Mouse (Mus musculus): ENCODE results near the gene Zfp36l1. TPM values are rescaled to one million over a fixed set of nuclear protein-coding genes. Genes with fewer than 3 reads are reported as not detected.

The Zfp36l1 gene
- polyA plus RNA-seq, 1 experiment from 2014 or later, result 30.4 TPM

- ATAC-seq (ENCODE audit: low read depth), result peak; percentile 62
- peaks cover 9% of the 10 kb centered on the region for H3K4me1 ChIP-seq (ENCODE audit: control insufficient read depth, low read depth, low read length)
- no peaks in the 10 kb centered on the region for H3K27me3 ChIP-seq (ENCODE audit: control insufficient read depth, insufficient read depth, low read depth, low read length)
- H3K4me3 ChIP-seq (ENCODE audit: low read depth, low read length), result no peak overlapping the region
- H3K9ac ChIP-seq (ENCODE audit: low read depth, low read length), result no peak overlapping the region
- no peaks in the 10 kb centered on the region for H3K9me3 ChIP-seq (replicated peaks; ENCODE audit: control insufficient read depth, low read length)
- 37% methylated on average over 21 of the region's 21 CpGs for WGBS (ENCODE audit: insufficient replicate concordance)
- H3K27ac ChIP-seq (ENCODE audit: low read length), result peak overlapping the region; percentile 58
- no peak overlapping the region for H3K4me2 ChIP-seq (ENCODE audit: low read depth, low read length)
- no peaks in the 10 kb centered on the region for H3K36me3 ChIP-seq (ENCODE audit: control insufficient read depth, insufficient read depth)
Observed at GRCm38 (mm10) chr12:80146227-80147223, 33.7 kb upstream of the Zfp36l1 start.

GRCm38 (mm10) chr12:80145365-80145764 lies 32.6 kb upstream of the Zfp36l1 start:
- H3K4me3 ChIP-seq (ENCODE audit: low read depth, low read length), result no peak overlapping the region
- peak overlapping the region; percentile 58 for H3K27ac ChIP-seq (ENCODE audit: low read length)
- H3K27me3 ChIP-seq (ENCODE audit: control insufficient read depth, insufficient read depth, low read depth, low read length), result no peaks in the 10 kb centered on the region
- no peaks in the 10 kb centered on the region for H3K36me3 ChIP-seq (ENCODE audit: control insufficient read depth, insufficient read depth)
- H3K4me1 ChIP-seq (ENCODE audit: control insufficient read depth, low read depth, low read length), result peaks cover 6% of the 10 kb centered on the region
- H3K9ac ChIP-seq (ENCODE audit: low read depth, low read length), result no peak overlapping the region
- H3K4me2 ChIP-seq (ENCODE audit: low read depth, low read length), result no peak overlapping the region
- peak; percentile 57 for ATAC-seq (ENCODE audit: low read depth)
- no peaks in the 10 kb centered on the region for H3K9me3 ChIP-seq (replicated peaks; ENCODE audit: control insufficient read depth, low read length)
- 62% methylated on average over 8 of the region's 8 CpGs for WGBS (ENCODE audit: insufficient replicate concordance)

- no peaks in the 10 kb centered on the region for H3K27me3 ChIP-seq (ENCODE audit: control insufficient read depth, insufficient read depth, low read depth, low read length)
- H3K4me3 ChIP-seq (ENCODE audit: low read depth, low read length), result no peak overlapping the region
- H3K9ac ChIP-seq (ENCODE audit: low read depth, low read length), result no peak overlapping the region
- H3K36me3 ChIP-seq (ENCODE audit: control insufficient read depth, insufficient read depth), result no peaks in the 10 kb centered on the region
- H3K4me2 ChIP-seq (ENCODE audit: low read depth, low read length), result no peak overlapping the region
- WGBS (ENCODE audit: insufficient replicate concordance), result 65% methylated on average over 3 of the region's 3 CpGs
- H3K27ac ChIP-seq (ENCODE audit: low read length), result 0 out of 2 replicates have a peak overlapping the region, but pooled peaks have one; percentile 41
- no peaks in the 10 kb centered on the region for H3K9me3 ChIP-seq (replicated peaks; ENCODE audit: control insufficient read depth, low read length)
- H3K4me1 ChIP-seq (ENCODE audit: control insufficient read depth, low read depth, low read length), result peaks cover 10% of the 10 kb centered on the region
- no peak for ATAC-seq (ENCODE audit: low read depth)
Observed at GRCm38 (mm10) chr12:80144846-80145245, 32.0 kb upstream of the Zfp36l1 start.

GRCm38 (mm10) chr12:80141470-80141869 lies 28.7 kb upstream of the Zfp36l1 start:
- H3K4me1 ChIP-seq (ENCODE audit: control insufficient read depth, low read depth, low read length), result peaks cover 4% of the 10 kb centered on the region
- no peak overlapping the region for H3K27ac ChIP-seq (ENCODE audit: low read length)
- no peak for ATAC-seq (ENCODE audit: low read depth)
- 21% methylated on average over 7 of the region's 7 CpGs for WGBS (ENCODE audit: insufficient replicate concordance)
- no peaks in the 10 kb centered on the region for H3K36me3 ChIP-seq (ENCODE audit: control insufficient read depth, insufficient read depth)
- no peaks in the 10 kb centered on the region for H3K27me3 ChIP-seq (ENCODE audit: control insufficient read depth, insufficient read depth, low read depth, low read length)
- no peak overlapping the region for H3K4me2 ChIP-seq (ENCODE audit: low read depth, low read length)
- H3K4me3 ChIP-seq (ENCODE audit: low read depth, low read length), result no peak overlapping the region
- no peaks in the 10 kb centered on the region for H3K9me3 ChIP-seq (replicated peaks; ENCODE audit: control insufficient read depth, low read length)
- no peak overlapping the region for H3K9ac ChIP-seq (ENCODE audit: low read depth, low read length)

- no peak overlapping the region for H3K9ac ChIP-seq (ENCODE audit: low read depth, low read length)
- ATAC-seq (ENCODE audit: low read depth), result no peak
- no peaks in the 10 kb centered on the region for H3K27me3 ChIP-seq (ENCODE audit: control insufficient read depth, insufficient read depth, low read depth, low read length)
- H3K27ac ChIP-seq (ENCODE audit: low read length), result no peak overlapping the region
- 36% methylated on average over 8 of the region's 8 CpGs for WGBS (ENCODE audit: insufficient replicate concordance)
- H3K4me2 ChIP-seq (ENCODE audit: low read depth, low read length), result no peak overlapping the region
- no peak overlapping the region for H3K4me3 ChIP-seq (ENCODE audit: low read depth, low read length)
- peaks cover 4% of the 10 kb centered on the region for H3K4me1 ChIP-seq (ENCODE audit: control insufficient read depth, low read depth, low read length)
- no peaks in the 10 kb centered on the region for H3K9me3 ChIP-seq (replicated peaks; ENCODE audit: control insufficient read depth, low read length)
- H3K36me3 ChIP-seq (ENCODE audit: control insufficient read depth, insufficient read depth), result no peaks in the 10 kb centered on the region
Observed at GRCm38 (mm10) chr12:80141011-80141410, 28.2 kb upstream of the Zfp36l1 start.

GRCm38 (mm10) chr12:80137744-80138143 lies 24.9 kb upstream of the Zfp36l1 start:
- no peak overlapping the region for H3K4me3 ChIP-seq (ENCODE audit: low read depth, low read length)
- peaks cover 4% of the 10 kb centered on the region for H3K4me1 ChIP-seq (ENCODE audit: control insufficient read depth, low read depth, low read length)
- H3K9ac ChIP-seq (ENCODE audit: low read depth, low read length), result no peak overlapping the region
- no peaks in the 10 kb centered on the region for H3K27me3 ChIP-seq (ENCODE audit: control insufficient read depth, insufficient read depth, low read depth, low read length)
- H3K27ac ChIP-seq (ENCODE audit: low read length), result no peak overlapping the region
- no peak for ATAC-seq (ENCODE audit: low read depth)
- no peaks in the 10 kb centered on the region for H3K9me3 ChIP-seq (replicated peaks; ENCODE audit: control insufficient read depth, low read length)
- WGBS (ENCODE audit: insufficient replicate concordance), result 56% methylated on average over 1 of the region's 1 CpGs
- no peaks in the 10 kb centered on the region for H3K36me3 ChIP-seq (ENCODE audit: control insufficient read depth, insufficient read depth)
- no peak overlapping the region for H3K4me2 ChIP-seq (ENCODE audit: low read depth, low read length)

- Histone ChIP-seq H3K9me3 (replicated peaks; ENCODE audit: control insufficient read depth, low read length) (no peaks in the 10 kb centered on the region), H3K9ac (ENCODE audit: low read depth, low read length) (no peak overlapping the region), H3K4me3 (ENCODE audit: low read depth, low read length) (no peak overlapping the region), H3K27me3 (ENCODE audit: control insufficient read depth, insufficient read depth, low read depth, low read length) (no peaks in the 10 kb centered on the region), H3K36me3 (ENCODE audit: control insufficient read depth, insufficient read depth) (no peaks in the 10 kb centered on the region), H3K27ac (ENCODE audit: low read length) (no peak overlapping the region), H3K4me2 (ENCODE audit: low read depth, low read length) (no peak overlapping the region), H3K4me1 (ENCODE audit: control insufficient read depth, low read depth, low read length) (peaks cover 4% of the 10 kb centered on the region)
- ATAC-seq (ENCODE audit: low read depth), result no peak
- WGBS (ENCODE audit: insufficient replicate concordance), result 66% methylated on average over 6 of the region's 6 CpGs
Observed at GRCm38 (mm10) chr12:80137246-80137645, 24.4 kb upstream of the Zfp36l1 start.

GRCm38 (mm10) chr12:80136264-80136930 lies 23.6 kb upstream of the Zfp36l1 start:
- Histone ChIP-seq H3K4me1 (ENCODE audit: control insufficient read depth, low read depth, low read length) (peaks cover 13% of the 10 kb centered on the region), H3K4me3 (ENCODE audit: low read depth, low read length) (no peak overlapping the region), H3K9ac (ENCODE audit: low read depth, low read length) (no peak overlapping the region), H3K9me3 (replicated peaks; ENCODE audit: control insufficient read depth, low read length) (no peaks in the 10 kb centered on the region), H3K36me3 (ENCODE audit: control insufficient read depth, insufficient read depth) (no peaks in the 10 kb centered on the region), H3K27me3 (ENCODE audit: control insufficient read depth, insufficient read depth, low read depth, low read length) (no peaks in the 10 kb centered on the region), H3K4me2 (ENCODE audit: low read depth, low read length) (no peak overlapping the region), H3K27ac (ENCODE audit: low read length) (no peak overlapping the region)
- no peak for ATAC-seq (ENCODE audit: low read depth)
- WGBS (ENCODE audit: insufficient replicate concordance), result 77% methylated on average over 12 of the region's 12 CpGs

- H3K9ac ChIP-seq (ENCODE audit: low read depth, low read length), result no peak overlapping the region
- no peaks in the 10 kb centered on the region for H3K9me3 ChIP-seq (replicated peaks; ENCODE audit: control insufficient read depth, low read length)
- H3K4me2 ChIP-seq (ENCODE audit: low read depth, low read length), result no peak overlapping the region
- peaks cover 22% of the 10 kb centered on the region for H3K4me1 ChIP-seq (ENCODE audit: control insufficient read depth, low read depth, low read length)
- ATAC-seq (ENCODE audit: low read depth), result no peak
- no peaks in the 10 kb centered on the region for H3K36me3 ChIP-seq (ENCODE audit: control insufficient read depth, insufficient read depth)
- no peaks in the 10 kb centered on the region for H3K27me3 ChIP-seq (ENCODE audit: control insufficient read depth, insufficient read depth, low read depth, low read length)
- no peak overlapping the region for H3K27ac ChIP-seq (ENCODE audit: low read length)
- WGBS (ENCODE audit: insufficient replicate concordance), result 59% methylated on average over 8 of the region's 8 CpGs
- no peak overlapping the region for H3K4me3 ChIP-seq (ENCODE audit: low read depth, low read length)
Observed at GRCm38 (mm10) chr12:80135173-80135572, 22.4 kb upstream of the Zfp36l1 start.
